Mouse (Mus musculus): ENCODE measurements around the gene Grik4. TPM values are rescaled to one million over a fixed set of nuclear protein-coding genes. Genes with fewer than 3 reads are reported as not detected.

Gene Grik4
- total and polyA plus RNA-seq, 2 experiments: under 0.01 to 0.09 TPM

DNA sequence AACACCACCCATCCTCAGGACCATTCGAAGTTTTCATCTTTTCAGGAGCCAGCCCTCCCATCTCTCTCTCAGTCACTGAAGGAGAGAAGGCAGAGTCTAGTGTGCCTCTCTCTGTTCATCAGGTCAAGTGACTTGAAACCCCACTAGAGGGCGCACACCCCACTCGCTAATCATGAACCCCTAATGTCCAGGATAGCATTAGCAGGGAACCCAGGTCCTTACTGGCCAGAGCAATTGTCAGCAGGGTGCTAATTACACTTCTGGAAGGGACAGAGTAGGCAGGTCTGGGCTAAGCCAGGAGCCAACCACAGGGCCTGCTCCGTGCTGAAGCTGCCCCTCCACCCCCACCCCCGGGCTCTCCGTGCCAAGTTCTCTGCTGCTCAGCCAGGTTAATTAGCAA, 371.1 kb downstream of the Grik4 start:
- no peaks in the 10 kb centered on the region for H3K79me2 ChIP-seq (ENCODE audit: control insufficient read depth, insufficient read depth, low read length)
- H3K27me3 ChIP-seq (ENCODE audit: control insufficient read depth, insufficient read depth, low read length): no peaks in the 10 kb centered on the region
- peak; percentile 49 for DNase-seq (ENCODE audit: extremely low read depth, low read depth, low spot score)
- no peak overlapping the region for H3K9ac ChIP-seq (ENCODE audit: low read depth, low read length)
- H3K36me3 ChIP-seq (ENCODE audit: control insufficient read depth, insufficient read depth, low read length): no peaks in the 10 kb centered on the region
- no peak overlapping the region for H3K4me3 ChIP-seq (ENCODE audit: insufficient read depth, low read depth, low read length)
- H3K4me1 ChIP-seq (ENCODE audit: control insufficient read depth, insufficient read depth, low read length): no peaks in the 10 kb centered on the region
- 22% methylated on average over 6 of the region's 6 CpGs for WGBS
- TF ChIP-seq POLR2A (IDR thresholded peaks at IDR 0.05; ENCODE audit: extremely low read depth, insufficient read depth, low read length) (no peak), CTCF (IDR thresholded peaks at IDR 0.05; ENCODE audit: low read depth, low read length) (peak; percentile 65)
- H3K27ac ChIP-seq (replicated peaks; ENCODE audit: insufficient read depth, low read depth, low read length): no peak overlapping the region

- Histone ChIP-seq H3K4me3 (ENCODE audit: insufficient read depth, low read depth, low read length) (no peak overlapping the region), H3K27me3 (ENCODE audit: control insufficient read depth, insufficient read depth, low read length) (no peaks in the 10 kb centered on the region), H3K4me1 (ENCODE audit: control insufficient read depth, insufficient read depth, low read length) (no peaks in the 10 kb centered on the region), H3K27ac (replicated peaks; ENCODE audit: insufficient read depth, low read depth, low read length) (no peak overlapping the region), H3K36me3 (ENCODE audit: control insufficient read depth, insufficient read depth, low read length) (no peaks in the 10 kb centered on the region), H3K9ac (ENCODE audit: low read depth, low read length) (no peak overlapping the region), H3K79me2 (ENCODE audit: control insufficient read depth, insufficient read depth, low read length) (no peaks in the 10 kb centered on the region)
- TF ChIP-seq POLR2A (IDR thresholded peaks at IDR 0.05; ENCODE audit: extremely low read depth, insufficient read depth, low read length) (no peak), CTCF (IDR thresholded peaks at IDR 0.05; ENCODE audit: low read depth, low read length) (no peak)
- WGBS: 90% methylated on average over 4 of the region's 4 CpGs
- no peak for DNase-seq (ENCODE audit: extremely low read depth, low read depth, low spot score)
Measured at GRCm38 (mm10) chr9:42565921-42566320, 378.4 kb downstream of the Grik4 start.

DNA sequence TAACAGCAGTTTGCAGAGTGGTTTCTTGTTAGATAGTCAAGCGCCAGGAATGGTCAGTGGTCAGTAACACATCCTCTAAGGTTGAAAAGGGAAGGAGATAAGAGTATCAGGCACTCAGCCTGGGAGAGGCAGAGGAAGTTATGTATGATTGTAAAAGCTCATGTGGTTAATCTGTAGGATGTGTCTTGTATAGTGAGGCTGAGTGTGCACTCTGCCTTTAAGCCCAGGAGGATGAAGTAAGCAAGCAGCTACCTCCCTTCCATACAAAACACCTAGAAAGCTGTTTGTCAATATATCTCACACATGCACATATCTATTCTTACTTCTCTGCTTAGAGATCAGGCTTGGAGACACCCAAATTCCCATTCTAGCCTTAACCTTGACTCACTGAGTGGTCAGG, 389.1 kb downstream of the Grik4 start:
- no peak for DNase-seq (ENCODE audit: extremely low read depth, low read depth, low spot score)
- TF ChIP-seq CTCF (IDR thresholded peaks at IDR 0.05; ENCODE audit: low read depth, low read length) (no peak), POLR2A (IDR thresholded peaks at IDR 0.05; ENCODE audit: extremely low read depth, insufficient read depth, low read length) (no peak)

DNA sequence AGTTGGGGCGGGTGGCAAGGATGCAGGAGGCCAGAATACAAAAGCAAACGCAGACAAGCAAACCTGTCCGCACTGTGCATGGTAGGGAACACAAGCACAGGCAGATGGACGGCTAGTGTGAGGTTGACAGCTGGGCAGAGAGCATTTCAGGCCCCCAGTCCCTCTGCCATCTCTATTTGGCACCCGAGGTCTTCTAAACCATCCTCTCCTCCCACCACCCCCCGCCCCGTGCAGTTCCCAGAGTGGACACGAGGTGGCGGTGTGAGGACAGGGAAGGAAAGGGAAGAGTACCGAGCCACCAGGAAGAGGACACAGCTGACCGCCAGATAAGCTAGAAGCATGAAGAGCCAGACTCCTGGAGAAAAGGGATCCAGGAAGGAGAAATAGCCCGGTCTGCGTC, 394.2 kb downstream of the Grik4 start:
- DNase-seq (ENCODE audit: extremely low read depth, low read depth, low spot score): peak; percentile 23
- TF ChIP-seq CTCF (IDR thresholded peaks at IDR 0.05; ENCODE audit: low read depth, low read length): peak; percentile 89
- no peak for TF ChIP-seq POLR2A (IDR thresholded peaks at IDR 0.05; ENCODE audit: extremely low read depth, insufficient read depth, low read length)
- Histone ChIP-seq H3K4me3 (ENCODE audit: insufficient read depth, low read depth, low read length) (no peak overlapping the region), H3K79me2 (ENCODE audit: control insufficient read depth, insufficient read depth, low read length) (no peaks in the 10 kb centered on the region), H3K27me3 (ENCODE audit: control insufficient read depth, insufficient read depth, low read length) (no peaks in the 10 kb centered on the region), H3K27ac (replicated peaks; ENCODE audit: insufficient read depth, low read depth, low read length) (no peak overlapping the region), H3K9ac (ENCODE audit: low read depth, low read length) (no peak overlapping the region), H3K36me3 (ENCODE audit: control insufficient read depth, insufficient read depth, low read length) (no peaks in the 10 kb centered on the region), H3K4me1 (ENCODE audit: control insufficient read depth, insufficient read depth, low read length) (no peaks in the 10 kb centered on the region)
- WGBS: 25% methylated on average over 13 of the region's 13 CpGs

More for the DNA sequence above, 389.1 kb downstream of the Grik4 start:
- H3K79me2 ChIP-seq (ENCODE audit: control insufficient read depth, insufficient read depth, low read length): no peaks in the 10 kb centered on the region
- no peaks in the 10 kb centered on the region for H3K36me3 ChIP-seq (ENCODE audit: control insufficient read depth, insufficient read depth, low read length)
- H3K27ac ChIP-seq (replicated peaks; ENCODE audit: insufficient read depth, low read depth, low read length): no peak overlapping the region
- H3K4me3 ChIP-seq (ENCODE audit: insufficient read depth, low read depth, low read length): no peak overlapping the region
- H3K27me3 ChIP-seq (ENCODE audit: control insufficient read depth, insufficient read depth, low read length): no peaks in the 10 kb centered on the region
- 89% methylated on average over 1 of the region's 1 CpGs for whole genome bisulfite sequencing
- no peaks in the 10 kb centered on the region for H3K4me1 ChIP-seq (ENCODE audit: control insufficient read depth, insufficient read depth, low read length)
- no peak overlapping the region for H3K9ac ChIP-seq (ENCODE audit: low read depth, low read length)

- no peak for DNase-seq (ENCODE audit: extremely low read depth, low read depth, low spot score)
- Histone ChIP-seq H3K4me1 (ENCODE audit: control insufficient read depth, insufficient read depth, low read length) (no peaks in the 10 kb centered on the region), H3K36me3 (ENCODE audit: control insufficient read depth, insufficient read depth, low read length) (no peaks in the 10 kb centered on the region), H3K27ac (replicated peaks; ENCODE audit: insufficient read depth, low read depth, low read length) (no peak overlapping the region), H3K79me2 (ENCODE audit: control insufficient read depth, insufficient read depth, low read length) (no peaks in the 10 kb centered on the region), H3K4me3 (ENCODE audit: insufficient read depth, low read depth, low read length) (no peak overlapping the region), H3K27me3 (ENCODE audit: control insufficient read depth, insufficient read depth, low read length) (no peaks in the 10 kb centered on the region), H3K9ac (ENCODE audit: low read depth, low read length) (no peak overlapping the region)
- TF ChIP-seq POLR2A (IDR thresholded peaks at IDR 0.05; ENCODE audit: extremely low read depth, insufficient read depth, low read length) (no peak), CTCF (IDR thresholded peaks at IDR 0.05; ENCODE audit: low read depth, low read length) (no peak)
- WGBS: 85% methylated on average over 7 of the region's 7 CpGs
Measured at GRCm38 (mm10) chr9:42548981-42549380, 395.3 kb downstream of the Grik4 start.

DNA sequence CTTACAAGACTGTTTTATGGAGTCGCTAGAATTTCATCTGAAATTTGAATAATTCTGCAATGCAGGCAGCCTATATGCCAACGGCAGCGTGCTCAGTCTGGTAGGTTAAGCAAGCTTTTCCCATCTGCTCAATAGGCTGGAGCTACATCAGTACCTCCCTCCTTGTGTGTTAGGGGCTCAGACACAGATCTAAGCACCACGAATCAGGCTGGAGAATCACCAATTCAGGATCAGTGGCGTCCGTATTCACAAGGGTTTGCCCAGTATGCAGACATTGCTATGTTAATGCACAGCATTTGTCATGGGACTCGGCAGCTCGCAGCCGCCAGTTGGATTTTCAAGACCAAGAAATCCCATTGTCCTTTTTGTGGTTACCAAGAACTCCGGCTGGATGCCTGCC, 399.8 kb downstream of the Grik4 start:
- Histone ChIP-seq H3K36me3 (ENCODE audit: control insufficient read depth, insufficient read depth, low read length) (no peaks in the 10 kb centered on the region), H3K27me3 (ENCODE audit: control insufficient read depth, insufficient read depth, low read length) (no peaks in the 10 kb centered on the region), H3K27ac (replicated peaks; ENCODE audit: insufficient read depth, low read depth, low read length) (no peak overlapping the region), H3K9ac (ENCODE audit: low read depth, low read length) (no peak overlapping the region), H3K79me2 (ENCODE audit: control insufficient read depth, insufficient read depth, low read length) (no peaks in the 10 kb centered on the region), H3K4me3 (ENCODE audit: insufficient read depth, low read depth, low read length) (no peak overlapping the region), H3K4me1 (ENCODE audit: control insufficient read depth, insufficient read depth, low read length) (no peaks in the 10 kb centered on the region)
- no peak for DNase-seq (ENCODE audit: extremely low read depth, low read depth, low spot score)
- no peak for TF ChIP-seq CTCF (IDR thresholded peaks at IDR 0.05; ENCODE audit: low read depth, low read length)
- 95% methylated on average over 10 of the region's 10 CpGs for WGBS

All from liver, adult 2 months (tissue).